Mouse (Mus musculus) E14TG2a.4 (cell line): ENCODE data around the gene Tdgf1.

ENCODE experiments used
- CTCF ChIP-seq: conservative IDR thresholded peaks from 2 replicates; pipeline ENCODE4 v1.5.1; 2014; ENCODE audit warnings: low read length
- NANOG ChIP-seq: IDR thresholded peaks from 2 replicates; pipeline ENCODE4 v1.6.1; 2014; ENCODE audit warnings: borderline replicate concordance, low read length, mixed read lengths
- POU5F1 ChIP-seq: IDR thresholded peaks from 2 replicates; pipeline ENCODE4 v1.6.1; 2014; ENCODE audit warnings: low read length, borderline replicate concordance

GRCm38 (mm10) chr9:110993281-110993709 lies 47.3 kb upstream of the Tdgf1 start:
- TF ChIP-seq CTCF (no peak), POU5F1 (no peak), NANOG (no peak)
